Mouse (Mus musculus) liver, adult 2 months (tissue): ENCODE results near the gene Rcvrn. TPM values are rescaled to one million over a fixed set of nuclear protein-coding genes. Genes with fewer than 3 reads are reported as not detected.

Source experiments
- DNase-seq: peaks from one replicate; pipeline ENCODE4 v3.0.0-alpha.2; 2011; ENCODE audit warnings: low read depth, low spot score; ENCODE audit errors: extremely low read depth
- H3K27ac ChIP-seq: fragments of 200-500 bp; replicated peaks from 2 replicates; pipeline ENCODE4 v1.5.1; 2012; ENCODE audit warnings: low read depth, mild to moderate bottlenecking, control low read depth, inconsistent platforms, low read length; ENCODE audit not compliant: insufficient read depth
- H3K27me3 ChIP-seq: fragments of 200-500 bp; 2 replicates; pipeline ENCODE4 v1.6.1; 2012; ENCODE audit warnings: mild to moderate bottlenecking, moderate library complexity, low read length, inconsistent platforms; ENCODE audit not compliant: control insufficient read depth, insufficient read depth
- H3K36me3 ChIP-seq: fragments of 200-500 bp; 2 replicates; pipeline ENCODE4 v1.6.1; 2012; ENCODE audit warnings: low read length, inconsistent platforms; ENCODE audit not compliant: control insufficient read depth, insufficient read depth
- H3K4me1 ChIP-seq: fragments of 200-500 bp; 2 replicates; pipeline ENCODE4 v1.6.1; 2011; ENCODE audit warnings: low read length; ENCODE audit not compliant: control insufficient read depth, insufficient read depth
- H3K4me3 ChIP-seq: fragments of 200-500 bp; 2 replicates; pipeline ENCODE4 v1.5.1; 2011; ENCODE audit warnings: low read depth, mild to moderate bottlenecking, control low read depth, low read length, moderate library complexity; ENCODE audit not compliant: insufficient read depth
- H3K79me2 ChIP-seq: fragments of 200-500 bp; 2 replicates; pipeline ENCODE4 v1.6.1; 2012; ENCODE audit warnings: inconsistent platforms, mild to moderate bottlenecking, low read length, moderate library complexity; ENCODE audit not compliant: control insufficient read depth, insufficient read depth
- H3K9ac ChIP-seq: fragments of 200-500 bp; 2 replicates; pipeline ENCODE4 v1.6.1; 2012; ENCODE audit warnings: low read depth, mild to moderate bottlenecking, control low read depth, inconsistent platforms, low read length
- CTCF ChIP-seq: fragments of 200-500 bp; IDR thresholded peaks from 2 replicates; pipeline ENCODE4 v1.5.1; 2011; ENCODE audit warnings: low read depth, low read length, control low read depth
- POLR2A ChIP-seq: fragments of 200-500 bp; IDR thresholded peaks from 2 replicates; pipeline ENCODE4 v1.6.1; 2011; ENCODE audit warnings: low read length, control low read depth; ENCODE audit not compliant: insufficient read depth; ENCODE audit errors: extremely low read depth
- WGBS: fragments of 180-500 bp; shearing (Covaris S2); methylation state at CpG from one replicate; pipeline ENCODE4 v1.1.7; 2018; 5-methylcytosine and 5-hydroxymethylcytosine counted together
- polyA plus RNA-seq: library from polyadenylated mRNA; depleted of rRNA; stranded (reverse); fragments of >200 nt; gene quantifications from 2 replicates; pipeline ENCODE4 v1.2.3, GENCODE M21; 2012; rRNA removed
- total RNA-seq: library from RNA; depleted of rRNA; stranded (reverse); fragments of >200 nt; gene quantifications from 2 replicates; pipeline ENCODE4 v1.2.3, GENCODE M21; 2014; rRNA removed

Rcvrn gene
- total and polyA plus RNA-seq, 2 experiments = not detected

- Histone ChIP-seq H3K9ac (no peak overlapping the region), H3K4me1 (no peaks in the 10 kb centered on the region), H3K27me3 (no peaks in the 10 kb centered on the region), H3K36me3 (no peaks in the 10 kb centered on the region), H3K27ac (no peak overlapping the region), H3K79me2 (no peaks in the 10 kb centered on the region), H3K4me3 (no peak overlapping the region)
- no peak for TF ChIP-seq CTCF
- TF ChIP-seq POLR2A = no peak
- WGBS = 96% methylated on average over 2 of the region's 2 CpGs
- DNase-seq = no peak
Observed at GRCm38 (mm10) chr11:67731056-67731455, 35.9 kb downstream of the Rcvrn start.

- TF ChIP-seq CTCF (no peak), POLR2A (no peak)
- no peaks in the 10 kb centered on the region for H3K4me1 ChIP-seq
- 80% methylated on average over 1 of the region's 1 CpGs for WGBS
- H3K27ac ChIP-seq = no peak overlapping the region
- no peaks in the 10 kb centered on the region for H3K79me2 ChIP-seq
- no peaks in the 10 kb centered on the region for H3K36me3 ChIP-seq
- H3K27me3 ChIP-seq = no peaks in the 10 kb centered on the region
- no peak for DNase-seq
- H3K4me3 ChIP-seq = no peak overlapping the region
- no peak overlapping the region for H3K9ac ChIP-seq
Observed at GRCm38 (mm10) chr11:67733726-67734125, 38.6 kb downstream of the Rcvrn start.

GRCm38 (mm10) chr11:67734597-67734996 is 39.5 kb downstream of the Rcvrn start:
- TF ChIP-seq POLR2A = no peak
- H3K4me3 ChIP-seq = no peak overlapping the region
- H3K79me2 ChIP-seq = no peaks in the 10 kb centered on the region
- H3K9ac ChIP-seq = no peak overlapping the region
- no peak overlapping the region for H3K27ac ChIP-seq
- DNase-seq = no peak
- H3K36me3 ChIP-seq = no peaks in the 10 kb centered on the region
- 79% methylated on average over 3 of the region's 3 CpGs for WGBS
- no peaks in the 10 kb centered on the region for H3K27me3 ChIP-seq
- no peaks in the 10 kb centered on the region for H3K4me1 ChIP-seq

GRCm38 (mm10) chr11:67738345-67738744 is 43.2 kb downstream of the Rcvrn start:
- TF ChIP-seq POLR2A (no peak), CTCF (no peak)
- no peak overlapping the region for H3K27ac ChIP-seq
- H3K36me3 ChIP-seq = no peaks in the 10 kb centered on the region
- H3K4me1 ChIP-seq = no peaks in the 10 kb centered on the region
- H3K79me2 ChIP-seq = no peaks in the 10 kb centered on the region
- DNase-seq = no peak
- H3K4me3 ChIP-seq = no peak overlapping the region
- WGBS = 82% methylated on average over 6 of the region's 6 CpGs
- H3K9ac ChIP-seq = no peak overlapping the region
- H3K27me3 ChIP-seq = no peaks in the 10 kb centered on the region

GRCm38 (mm10) chr11:67738846-67739490 is 43.8 kb downstream of the Rcvrn start:
- no peak for TF ChIP-seq CTCF
- no peak for TF ChIP-seq POLR2A
- Histone ChIP-seq H3K79me2 (no peaks in the 10 kb centered on the region), H3K4me1 (no peaks in the 10 kb centered on the region), H3K27me3 (no peaks in the 10 kb centered on the region), H3K27ac (no peak overlapping the region), H3K4me3 (no peak overlapping the region), H3K36me3 (no peaks in the 10 kb centered on the region), H3K9ac (no peak overlapping the region)
- DNase-seq = no peak
- WGBS = 89% methylated on average over 5 of the region's 5 CpGs

- H3K4me1 ChIP-seq = no peaks in the 10 kb centered on the region
- no peak overlapping the region for H3K9ac ChIP-seq
- TF ChIP-seq POLR2A (no peak), CTCF (no peak)
- no peak overlapping the region for H3K4me3 ChIP-seq
- H3K36me3 ChIP-seq = no peaks in the 10 kb centered on the region
- no peaks in the 10 kb centered on the region for H3K79me2 ChIP-seq
- H3K27me3 ChIP-seq = no peaks in the 10 kb centered on the region
- H3K27ac ChIP-seq = no peak overlapping the region
- no peak for DNase-seq
Observed at GRCm38 (mm10) chr11:67741569-67741968, 46.4 kb downstream of the Rcvrn start.

Other genes starting within 250 kb of the Rcvrn start
- gene Gas7, start 239.9 kb upstream of the Rcvrn start, total RNA-seq = 1.7 and 2.1 TPM in 2 replicates
- gene Gas7, start 239.9 kb upstream of the Rcvrn start, polyA plus RNA-seq = 1.0 and 1.5 TPM in 2 replicates
- gene Glp2r, start 75.8 kb downstream of the Rcvrn start, total RNA-seq = under 0.01 TPM in 1 of 2 replicates, not detected in the other
- gene Glp2r, start 75.8 kb downstream of the Rcvrn start, polyA plus RNA-seq = not detected in 2 replicates
- gene Gsg1l2, start 79.3 kb downstream of the Rcvrn start, total RNA-seq = not detected in 2 replicates
- not detected in 2 replicates for gene Gsg1l2, start 79.3 kb downstream of the Rcvrn start, polyA plus RNA-seq
- gene Dhrs7c, start 102.9 kb downstream of the Rcvrn start, total RNA-seq = not detected in 2 replicates
- gene Dhrs7c, start 102.9 kb downstream of the Rcvrn start, polyA plus RNA-seq = not detected in 2 replicates
- 0.27 TPM in 1 of 2 replicates, not detected in the other for gene Usp43, start 226.8 kb downstream of the Rcvrn start, total RNA-seq
- 0.04 TPM in 2 replicates for gene Usp43, start 226.8 kb downstream of the Rcvrn start, polyA plus RNA-seq